Mouse (Mus musculus): ENCODE results near the gene Bcar3.

The Bcar3 gene

DNA sequence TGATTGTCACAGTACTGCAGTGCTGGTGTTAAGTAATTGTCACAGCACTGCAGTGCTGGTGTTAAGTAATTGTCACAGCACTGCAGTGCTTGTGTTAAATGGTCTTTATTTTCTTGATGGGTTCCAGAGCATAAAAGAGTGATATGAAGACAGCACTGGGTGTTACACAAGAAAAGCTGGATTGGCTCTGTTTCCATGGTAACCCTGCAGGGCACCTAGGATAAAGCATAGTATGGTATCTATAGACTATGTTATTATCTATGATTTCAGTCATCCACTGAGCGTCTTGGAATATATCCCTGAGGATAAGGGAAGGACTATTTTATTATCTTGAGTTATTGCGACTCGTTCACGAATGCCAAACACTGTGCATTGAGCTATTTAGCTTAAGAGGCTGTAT is 162.9 kb downstream of the Bcar3 start:
- no peak for DNase-seq (ENCODE audit: low spot score in 2 of 2)

GRCm38 (mm10) chr3:122457723-122458122 is 163.8 kb downstream of the Bcar3 start:
- DNase-seq (ENCODE audit: low spot score in 2 of 2), result no peak

- DNase-seq (ENCODE audit: low spot score in 2 of 2), result no peak
These were observed 164.8 kb downstream of the Bcar3 start for GRCm38 (mm10) chr3:122458743-122459142.

DNA sequence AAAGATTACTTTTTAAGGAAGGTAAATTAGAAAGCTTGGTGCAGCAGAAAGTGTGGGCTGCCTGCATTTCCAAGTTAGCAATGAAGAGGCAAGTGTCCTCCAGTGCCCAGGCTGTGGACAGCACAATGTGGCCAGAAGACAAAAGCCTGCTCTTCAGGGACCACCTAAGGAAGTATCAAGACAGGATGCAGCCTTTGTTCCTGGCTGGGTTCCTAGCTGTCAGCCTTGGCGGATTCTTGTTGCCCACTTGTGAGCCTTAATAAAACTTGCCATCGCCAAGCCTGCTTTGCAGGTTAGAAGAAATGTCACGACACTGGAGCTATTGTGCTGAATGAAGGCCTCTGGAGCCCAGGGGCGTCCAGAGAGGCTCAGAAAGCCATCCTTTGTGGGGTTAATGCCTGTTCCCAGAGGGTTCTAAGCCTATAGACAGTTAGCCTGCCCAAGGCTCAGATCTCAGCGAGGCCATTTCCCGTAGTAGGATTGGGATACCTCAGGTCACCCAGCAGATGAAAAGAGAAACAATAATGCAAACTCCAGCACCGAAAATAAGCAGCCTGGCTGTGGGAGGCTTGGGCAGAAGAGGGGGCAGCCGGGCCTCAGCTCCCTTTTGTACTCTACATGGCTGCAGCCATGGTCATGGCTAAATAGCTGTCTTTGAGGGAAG is 167.0 kb downstream of the Bcar3 start:
- DNase-seq (ENCODE audit: low spot score in 2 of 2), result peak in 1 of 2 experiments; percentile 10

DNA sequence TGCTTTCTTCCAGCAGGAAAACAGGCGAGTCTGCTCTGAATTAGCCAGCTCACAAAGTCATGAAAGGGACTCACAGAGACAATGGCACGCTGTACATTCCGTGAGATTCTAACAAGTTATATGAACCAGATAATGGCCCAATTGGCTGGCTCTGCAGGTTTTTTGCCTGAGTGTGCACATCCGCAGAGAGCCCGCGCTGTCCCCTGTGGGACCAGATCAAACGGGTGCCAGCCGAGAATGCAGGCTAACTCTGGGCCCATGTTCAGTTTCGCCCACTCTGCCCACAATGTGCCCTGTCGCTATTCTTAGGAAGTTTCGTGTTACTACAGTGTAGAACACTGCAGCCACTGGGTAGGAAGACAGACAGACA is 167.6 kb downstream of the Bcar3 start:
- peak in 1 of 2 experiments; percentile 35 for DNase-seq (ENCODE audit: low spot score in 2 of 2)

GRCm38 (mm10) chr3:122461932-122462871 is 168.3 kb downstream of the Bcar3 start:
- peak in 1 of 2 experiments; percentile 40 for DNase-seq (ENCODE audit: low spot score in 2 of 2)

GRCm38 (mm10) chr3:122463166-122463565 is 169.2 kb downstream of the Bcar3 start:
- no peak for DNase-seq (ENCODE audit: low spot score in 2 of 2)

DNA sequence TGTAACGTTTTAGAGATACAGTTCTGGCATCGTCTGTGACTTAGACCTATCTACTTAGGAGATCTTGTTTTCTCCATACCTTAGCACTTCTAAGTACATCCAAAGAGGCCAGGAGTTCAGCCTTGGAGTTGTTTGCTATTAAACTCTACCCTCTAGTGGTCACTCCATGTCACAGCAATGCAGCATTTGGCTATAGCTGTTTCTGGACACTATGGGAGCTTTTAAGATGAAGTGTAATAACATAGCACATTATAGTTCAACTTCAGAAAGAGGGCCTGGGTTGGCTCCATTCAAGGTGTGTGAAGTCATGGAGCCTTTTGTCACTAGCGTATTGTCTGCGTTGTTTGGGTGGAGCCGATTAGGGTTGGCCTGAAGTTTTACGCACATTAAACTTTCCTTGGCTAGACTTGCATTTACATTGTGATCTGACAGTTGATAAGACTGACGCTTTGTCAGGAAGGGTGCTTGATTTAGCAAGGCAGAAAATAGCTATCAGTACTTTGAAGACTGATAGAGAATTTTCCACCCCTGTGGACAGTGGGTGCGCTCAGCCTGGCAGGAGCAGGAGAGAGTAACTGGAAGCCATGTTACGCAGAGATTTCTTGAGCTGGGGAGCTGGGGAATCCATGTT is 172.3 kb downstream of the Bcar3 start:
- DNase-seq (ENCODE audit: low spot score in 2 of 2), result peak in 1 of 2 experiments; percentile 60

GRCm38 (mm10) chr3:122467977-122468376 is 174.0 kb downstream of the Bcar3 start:
- DNase-seq (ENCODE audit: low spot score in 2 of 2), result no peak

DNA sequence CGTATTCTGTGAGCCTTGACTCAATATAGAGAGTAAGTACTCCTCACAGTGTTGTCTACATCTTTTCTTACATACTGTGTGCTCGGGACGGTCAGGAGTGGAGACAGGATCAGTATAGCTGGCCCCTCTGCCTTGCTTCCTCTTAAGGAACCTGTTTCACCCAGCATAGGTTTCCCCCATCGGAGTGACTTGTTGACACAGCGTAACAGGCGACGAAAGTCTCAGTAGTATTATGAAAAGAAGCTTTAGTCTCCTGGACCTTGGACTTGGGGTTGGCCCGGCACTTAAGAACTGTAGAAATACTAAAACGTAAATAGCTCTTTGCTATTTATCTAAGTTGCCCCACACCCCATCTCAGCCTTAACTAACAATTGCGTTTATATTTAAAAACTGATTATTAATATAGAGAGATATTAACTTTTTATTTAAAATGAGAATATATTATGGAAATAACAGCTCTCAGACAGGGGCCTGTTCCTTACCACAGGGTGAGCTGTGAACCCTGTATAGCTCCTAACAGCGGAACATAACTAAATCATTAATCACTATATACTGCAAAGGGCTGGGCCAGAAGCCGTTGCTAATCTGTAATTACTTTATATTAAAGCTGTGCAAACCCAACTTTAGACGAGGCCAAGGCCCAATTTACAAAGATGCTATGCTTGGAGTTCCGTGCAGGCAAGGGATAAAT is 176.5 kb downstream of the Bcar3 start:
- no peak for DNase-seq (ENCODE audit: low spot score in 2 of 2)

- DNase-seq (ENCODE audit: low spot score in 2 of 2), result no peak
These were observed 177.2 kb downstream of the Bcar3 start for GRCm38 (mm10) chr3:122471017-122471721.

DNA sequence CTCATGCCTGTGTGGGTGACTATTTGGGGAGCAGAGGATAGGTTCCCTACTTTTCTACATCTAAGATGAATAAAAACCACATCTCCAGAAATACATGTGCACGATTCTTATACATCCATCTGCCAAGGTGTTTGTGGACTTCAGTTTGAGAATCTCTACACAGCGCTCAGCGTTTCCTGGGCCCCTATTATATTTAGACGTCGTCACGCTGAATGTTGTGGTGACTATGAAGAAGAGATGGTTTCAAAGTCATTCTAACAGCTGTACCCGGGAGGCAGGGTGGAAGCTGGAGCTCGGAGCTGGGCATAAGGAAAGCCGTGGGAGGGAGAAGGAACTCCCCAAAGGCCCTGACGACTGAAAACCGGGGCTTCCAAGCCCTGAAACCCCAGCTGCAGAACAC is 178.5 kb downstream of the Bcar3 start:
- DNase-seq (ENCODE audit: low spot score in 2 of 2), result no peak

DNA sequence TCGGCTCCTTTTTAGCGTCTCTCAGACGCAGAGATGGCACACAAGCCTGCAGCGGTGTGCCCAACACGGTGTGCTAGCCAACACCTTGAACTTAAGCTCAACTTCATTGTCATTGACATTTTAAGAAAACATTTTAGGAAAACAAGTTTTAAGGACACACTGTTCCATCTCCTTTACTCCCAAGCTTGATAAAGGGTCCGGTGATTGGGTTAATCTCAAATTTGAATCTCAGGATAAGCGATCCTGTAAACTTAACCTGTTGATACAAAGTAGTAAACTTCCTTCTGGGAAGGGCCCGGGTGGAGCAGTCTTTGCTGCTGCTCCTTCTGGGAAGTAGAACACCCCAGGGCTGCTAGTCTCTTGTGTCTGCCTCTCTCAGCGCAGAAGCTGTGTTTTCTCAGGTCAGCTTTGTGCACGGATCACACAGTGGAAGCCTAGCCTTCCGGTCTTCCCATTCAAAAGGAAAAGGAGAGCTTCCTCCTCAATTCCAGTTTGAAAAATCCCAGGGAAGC is 179.6 kb downstream of the Bcar3 start:
- no peak for DNase-seq (ENCODE audit: low spot score in 2 of 2)

GRCm38 (mm10) chr3:122474067-122474466 is 180.1 kb downstream of the Bcar3 start:
- DNase-seq (ENCODE audit: low spot score in 2 of 2), result no peak

- DNase-seq (ENCODE audit: low spot score in 2 of 2), result no peak
These were observed 180.9 kb downstream of the Bcar3 start for GRCm38 (mm10) chr3:122474796-122475195.

DNA sequence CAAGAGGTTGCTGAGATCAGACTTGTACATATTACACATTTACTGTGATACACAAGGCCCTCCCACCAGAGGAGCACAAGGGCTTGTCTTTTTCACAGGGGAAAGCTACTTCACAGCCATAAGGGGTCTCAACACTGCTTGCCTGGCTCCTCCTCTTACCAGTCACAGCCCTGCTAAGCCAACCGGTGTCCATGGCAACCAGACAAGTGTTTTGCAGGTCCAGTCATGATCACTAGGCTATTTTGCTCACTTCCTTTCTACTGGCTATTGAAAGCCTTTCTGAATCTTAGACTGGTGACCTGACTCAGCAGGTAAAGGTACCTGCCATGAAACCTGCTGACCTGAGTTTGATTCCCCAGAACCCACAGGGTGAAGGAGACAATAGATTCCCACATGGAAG is 181.8 kb downstream of the Bcar3 start:
- no peak for DNase-seq (ENCODE audit: low spot score in 2 of 2)

DNA sequence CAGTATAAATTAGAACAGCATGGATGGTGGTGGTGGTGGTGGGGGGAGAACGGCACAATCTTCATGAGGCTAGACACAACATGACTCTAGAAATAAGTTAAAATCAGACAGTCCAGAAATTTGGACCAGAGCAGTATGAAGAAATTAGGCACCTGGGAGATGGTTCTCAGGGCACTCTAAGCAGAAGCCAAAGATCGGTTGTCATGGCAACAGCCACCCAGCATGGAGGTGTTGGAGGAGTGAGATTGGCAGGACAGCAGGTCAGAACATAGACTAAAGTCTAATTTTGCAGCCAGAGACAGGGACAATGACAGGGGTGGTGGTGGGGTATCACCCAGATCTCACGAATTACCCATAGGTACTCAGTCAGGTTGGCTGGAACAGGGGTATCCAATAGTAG is 182.7 kb downstream of the Bcar3 start:
- DNase-seq (ENCODE audit: low spot score in 2 of 2), result no peak

DNA sequence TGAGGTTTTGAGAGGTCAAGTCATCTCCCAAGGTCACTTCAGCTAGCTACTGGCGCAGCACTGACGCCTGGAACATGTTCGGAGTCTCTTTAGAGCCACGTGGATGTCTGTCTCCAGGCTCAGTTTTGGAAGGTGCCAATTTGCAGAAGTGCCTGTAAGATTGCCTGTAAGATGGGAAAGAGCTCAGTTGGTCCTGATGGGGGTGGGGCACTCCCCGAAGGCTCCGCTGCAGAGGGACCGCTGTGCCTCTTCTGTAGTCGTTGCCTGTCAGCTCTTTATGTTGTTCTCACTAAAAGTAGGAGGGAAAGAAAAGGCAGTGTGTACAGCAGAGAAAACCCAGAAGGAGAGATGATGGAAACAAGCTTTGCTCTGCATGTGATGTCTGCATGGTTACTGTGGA is 183.6 kb downstream of the Bcar3 start:
- DNase-seq (ENCODE audit: low spot score in 2 of 2), result no peak

- no peak for DNase-seq (ENCODE audit: low spot score in 2 of 2)
These were observed 184.8 kb downstream of the Bcar3 start for GRCm38 (mm10) chr3:122478735-122479134.

DNA sequence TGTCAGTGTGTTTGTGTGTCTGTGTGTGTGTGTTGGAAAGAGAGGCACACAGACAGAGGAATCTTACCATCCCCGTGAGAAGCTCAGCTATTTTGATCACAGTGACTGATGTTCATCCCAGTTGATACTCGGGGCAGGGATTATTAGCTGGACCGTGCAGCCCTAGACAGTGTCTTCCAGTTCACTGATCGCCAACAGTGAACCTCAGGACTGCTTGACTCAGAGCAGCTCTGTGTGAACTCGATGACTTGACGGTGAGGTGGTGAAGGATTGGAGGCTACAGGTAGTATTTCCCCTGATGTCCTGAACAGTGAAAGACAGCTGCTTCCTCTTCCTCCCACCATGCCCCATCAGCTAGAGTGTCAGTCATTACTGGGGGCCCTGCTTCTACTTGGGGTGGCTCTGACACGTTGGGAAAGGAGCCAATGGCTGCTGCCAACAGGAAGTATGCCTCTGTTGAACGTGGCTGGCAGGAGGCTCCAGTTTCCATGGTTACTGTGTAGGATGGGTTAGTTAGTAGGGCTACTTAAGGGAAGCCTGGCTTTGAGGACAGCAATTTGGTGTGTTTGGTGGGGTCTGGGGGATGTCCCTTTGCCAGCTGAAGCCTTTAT is 186.2 kb downstream of the Bcar3 start:
- no peak for DNase-seq (ENCODE audit: low spot score in 2 of 2)

- DNase-seq (ENCODE audit: low spot score in 2 of 2), result no peak
These were observed 187.1 kb downstream of the Bcar3 start for GRCm38 (mm10) chr3:122480986-122481385.

Data from right cerebral cortex, adult 2 months (tissue).